Mouse (Mus musculus) ES-Bruce4 (cell line): ENCODE results near the gene Nuf2.

Experiments used
- CTCF ChIP-seq: IDR thresholded peaks from one replicate; pipeline ENCODE4 v1.8.1; 2011; ENCODE audit warnings: low read depth, low read length
- EP300 ChIP-seq: IDR thresholded peaks from 2 replicates; pipeline ENCODE4 v1.6.1; 2011; ENCODE audit warnings: low read depth, low read length; ENCODE audit not compliant: insufficient read depth
- POLR2A ChIP-seq: IDR thresholded peaks from one replicate; pipeline ENCODE4 v1.8.1; 2011; ENCODE audit warnings: low read length; ENCODE audit not compliant: insufficient read depth

DNA sequence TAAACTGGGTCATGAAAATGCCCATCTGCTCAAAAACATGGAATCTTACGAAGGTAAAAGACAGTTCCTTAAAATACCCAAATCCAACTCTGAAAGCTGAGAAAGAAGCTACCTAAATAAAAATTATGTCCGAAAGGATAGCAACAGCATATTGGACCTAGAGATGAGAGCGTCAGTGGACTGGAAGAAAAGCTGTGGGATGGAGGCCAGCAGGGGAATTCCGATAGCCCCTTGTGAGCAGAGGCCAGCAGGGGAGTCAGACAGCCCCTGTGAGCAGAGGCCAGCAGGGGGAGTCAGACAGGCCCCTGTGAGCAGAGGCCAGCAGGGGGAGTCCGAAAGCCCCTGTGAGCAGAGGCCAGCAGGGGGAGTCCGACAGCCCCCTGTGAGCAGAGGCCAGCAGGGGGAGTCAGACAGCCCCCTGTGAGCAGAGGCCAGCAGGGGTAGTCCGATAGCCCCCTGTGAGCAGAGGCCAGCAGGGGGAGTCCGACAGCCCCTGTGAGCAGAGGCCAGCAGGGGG is 13.8 kb downstream of the Nuf2 start:
- TF ChIP-seq CTCF (peak; percentile 3), EP300 (no peak), POLR2A (no peak)
